Mouse (Mus musculus) gastrocnemius, postnatal 10 days (tissue): ENCODE data around the gene Gla. TPM values are rescaled to one million over a fixed set of nuclear protein-coding genes. Genes with fewer than 3 reads are reported as not detected.

ENCODE experiments used
- DNase-seq: peaks from one replicate; pipeline ENCODE4 v3.0.0; 2021; ENCODE audit warnings: mixed read lengths
- long read RNA-seq, 2 experiments: library from polyadenylated mRNA; stranded (forward); transcript quantifications; one replicate each; pipeline ENCODE4 v2.0.0; 2021
- total RNA-seq, 2 experiments: library from RNA; stranded (reverse); gene quantifications; 2 replicates each; pipeline ENCODE4 v1.2.3; 2021

Gene Gla
- 1 to 10 TPM; 2.0 to 2.5 TPM for total RNA-seq
- long read RNA-seq, experiment 1, partial matches to known transcripts = 0 of 1 reads
- long read RNA-seq, experiment 1, other reads (novel, unspliced or antisense) = 0 of 1 reads
- long read RNA-seq, experiment 2 = 0 reads

DNA sequence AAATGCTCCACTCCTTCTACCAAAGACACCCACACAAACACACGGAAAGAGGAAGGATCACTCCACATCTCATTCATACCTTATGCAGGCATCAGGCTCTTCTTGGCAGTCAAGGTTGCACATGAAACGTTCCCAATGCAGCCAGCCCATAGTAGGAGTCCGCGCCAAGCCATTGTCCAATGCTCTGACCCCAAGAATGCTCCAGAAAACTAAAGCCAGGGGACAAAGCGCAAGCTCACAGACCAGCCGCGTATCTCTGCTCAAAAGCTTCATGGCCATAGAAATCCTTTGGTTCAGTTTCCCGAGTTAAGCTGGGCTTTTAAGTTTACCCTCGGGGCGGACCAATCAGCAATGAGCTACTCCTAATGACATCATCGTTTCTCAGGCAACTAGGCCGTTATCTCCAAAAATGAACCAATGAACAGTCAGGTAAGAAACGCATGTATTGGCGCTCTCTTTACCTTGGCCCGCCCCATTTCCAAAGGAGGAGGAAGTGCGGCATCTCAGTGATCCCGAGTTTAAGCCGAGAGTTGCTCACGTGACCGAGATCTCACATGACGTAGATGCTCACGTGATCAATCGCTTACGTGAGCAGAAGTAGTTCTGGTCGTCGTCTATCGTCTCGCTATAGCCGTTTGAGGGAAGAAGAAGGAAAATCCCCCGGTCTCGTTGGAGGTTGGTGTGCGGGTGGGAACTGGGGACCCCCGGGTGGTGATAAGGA is at the start of gene Gla, which contains the start of gene Hnrnph2:
Gene Gla (minus strand): TSS at position 467 of the 721 bp plus-strand sequence.
Gene Hnrnph2 (plus strand): TSS at position 521 of the 721 bp plus-strand sequence.
- peak; percentile 77 for DNase-seq

- DNase-seq = peak; percentile 70
These were observed 47.2 kb upstream of the Gla start for GRCm38 (mm10) chrX:134648031-134648692.

- DNase-seq = no peak
These were observed 46.5 kb upstream of the Gla start for GRCm38 (mm10) chrX:134647421-134647820.

GRCm38 (mm10) chrX:134646338-134646737 is 45.4 kb upstream of the Gla start:
- no peak for DNase-seq

GRCm38 (mm10) chrX:134641000-134641760 is 40.3 kb upstream of the Gla start:
- no peak for DNase-seq

GRCm38 (mm10) chrX:134635860-134636259 is 34.9 kb upstream of the Gla start:
- DNase-seq = no peak

- no peak for DNase-seq
These were observed 34.2 kb upstream of the Gla start for GRCm38 (mm10) chrX:134635111-134635510.

- no peak for DNase-seq
These were observed 31.8 kb upstream of the Gla start for GRCm38 (mm10) chrX:134632710-134633109.

DNA sequence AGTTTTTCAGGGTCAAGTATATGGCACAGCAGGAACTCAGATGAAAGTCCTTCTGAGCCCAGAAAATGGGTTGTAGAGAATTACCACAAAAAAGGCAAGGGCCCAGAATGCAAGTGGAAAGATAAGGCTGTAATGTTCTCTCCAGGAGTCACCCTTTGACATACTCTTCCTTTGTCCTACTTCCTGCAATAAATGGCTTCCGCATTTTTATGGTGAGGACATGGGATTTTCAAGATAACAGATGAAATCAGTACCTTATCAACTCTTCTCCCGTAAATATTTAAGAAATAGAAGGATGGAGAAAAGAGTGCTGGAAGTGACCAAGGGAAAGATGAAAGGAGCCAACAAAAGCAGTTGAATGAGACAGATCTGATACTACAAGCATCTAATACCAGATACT is 27.3 kb upstream of the Gla start:
- DNase-seq = no peak

DNA sequence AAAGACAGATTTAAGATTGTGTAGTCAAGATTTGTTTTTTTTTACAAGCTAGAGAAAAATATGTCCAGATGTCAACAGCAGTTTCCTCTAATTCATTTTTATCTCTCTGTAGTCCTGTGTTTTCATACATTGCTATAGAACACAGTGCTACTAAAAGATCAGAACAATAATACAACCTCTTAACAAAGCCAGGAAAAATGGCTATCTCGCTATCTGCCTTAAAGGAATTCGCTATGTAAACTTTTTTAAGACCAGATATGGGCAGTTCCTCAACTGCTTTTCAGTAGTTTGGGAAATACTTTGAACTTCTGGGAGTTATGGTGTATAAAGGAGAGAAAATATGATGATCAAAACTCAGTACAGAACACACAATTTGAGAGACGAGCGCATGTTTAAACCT is 22.4 kb upstream of the Gla start:
- DNase-seq = no peak

GRCm38 (mm10) chrX:134621685-134622084 is 20.8 kb upstream of the Gla start:
- no peak for DNase-seq

DNA sequence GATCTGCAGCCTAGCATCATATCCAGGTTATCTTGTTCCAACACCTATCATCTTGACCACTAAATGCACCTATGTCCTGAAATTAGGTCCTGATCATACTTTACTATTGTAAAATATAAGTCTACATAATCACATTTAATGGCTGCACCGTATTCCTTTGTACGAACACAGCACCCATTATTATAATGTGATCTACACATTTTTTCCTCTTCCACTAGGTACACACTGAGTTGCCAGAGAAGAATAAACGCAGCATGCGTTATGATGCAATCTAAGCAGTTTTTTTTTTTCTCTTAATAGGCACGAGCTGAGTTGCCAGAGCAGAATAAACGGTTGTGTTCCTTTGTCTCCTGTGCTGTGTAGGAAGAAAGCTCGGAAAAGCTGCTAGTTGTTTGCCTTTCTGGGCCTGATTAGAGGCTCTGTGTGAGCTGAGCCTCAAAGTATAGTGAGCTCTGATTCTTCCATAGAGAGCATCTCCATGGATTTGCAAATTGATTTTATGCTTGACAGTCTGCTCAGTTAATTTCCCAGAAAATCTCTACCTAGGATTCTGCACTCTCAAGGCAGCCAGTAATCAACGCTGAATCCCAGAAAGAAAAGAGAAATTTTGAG is 19.4 kb upstream of the Gla start:
- DNase-seq = no peak

GRCm38 (mm10) chrX:134619695-134620094 is 18.8 kb upstream of the Gla start:
- DNase-seq = no peak

DNA sequence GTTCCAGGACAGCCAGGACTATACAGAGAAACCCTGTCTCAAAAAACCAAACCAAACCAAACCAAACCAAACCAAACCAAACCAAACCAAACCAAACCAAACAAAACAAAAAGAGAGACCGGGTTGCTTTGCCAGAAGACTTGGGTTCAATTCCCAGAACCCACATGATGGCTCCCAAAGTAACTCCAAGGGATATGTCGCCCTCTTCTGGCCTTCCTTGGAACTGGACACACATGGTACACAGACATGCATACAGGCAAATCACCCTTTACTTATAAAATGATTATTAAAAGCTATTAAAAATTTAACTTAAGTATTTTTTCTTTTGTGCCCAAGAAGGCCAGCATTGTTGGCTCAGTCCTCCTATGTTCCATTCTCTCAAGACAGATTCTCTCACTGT is 13.4 kb upstream of the Gla start:
- no peak for DNase-seq

- peak; percentile 30 for DNase-seq
These were observed 11.5 kb upstream of the Gla start for GRCm38 (mm10) chrX:134612285-134612959.

DNA sequence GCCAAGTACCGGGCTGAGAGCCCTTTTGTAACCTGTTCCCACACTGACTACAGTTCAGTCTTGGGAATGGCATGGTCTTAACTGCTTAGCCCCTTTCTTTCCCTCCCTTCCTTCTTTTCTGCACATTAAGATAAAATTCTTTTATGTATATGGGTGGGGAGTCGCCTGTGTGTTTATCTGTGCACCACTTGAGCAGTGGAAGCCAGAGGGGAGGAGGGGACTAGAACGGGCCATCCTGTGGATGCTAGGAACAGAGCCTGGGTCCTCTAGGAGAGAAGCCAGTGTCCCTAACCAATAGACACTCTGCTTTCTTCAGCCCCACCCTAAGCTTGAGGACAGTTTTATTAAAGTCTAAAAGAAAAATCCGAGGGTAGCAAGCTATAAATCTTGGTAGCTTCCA is 10.1 kb upstream of the Gla start:
- no peak for DNase-seq

DNA sequence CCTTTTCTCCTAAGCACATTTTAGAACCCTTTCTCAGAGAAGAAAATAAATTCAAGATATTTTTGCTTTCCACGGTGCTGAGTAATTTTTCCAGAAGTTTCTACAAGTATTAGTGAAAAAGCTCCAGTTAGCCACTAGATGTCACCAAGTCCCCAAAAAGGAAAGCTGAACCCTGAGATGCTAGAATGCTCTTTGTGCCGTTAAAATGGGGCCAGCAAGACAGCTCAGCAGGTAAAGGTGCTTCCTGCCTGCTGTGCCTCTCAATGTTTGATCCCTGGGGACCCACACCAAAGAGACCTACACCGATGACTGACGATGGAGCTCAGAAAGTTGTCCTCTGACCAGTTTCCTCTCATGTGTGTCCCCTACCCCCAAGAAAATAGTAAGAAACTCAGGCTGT is 8.5 kb upstream of the Gla start:
- DNase-seq = no peak

DNA sequence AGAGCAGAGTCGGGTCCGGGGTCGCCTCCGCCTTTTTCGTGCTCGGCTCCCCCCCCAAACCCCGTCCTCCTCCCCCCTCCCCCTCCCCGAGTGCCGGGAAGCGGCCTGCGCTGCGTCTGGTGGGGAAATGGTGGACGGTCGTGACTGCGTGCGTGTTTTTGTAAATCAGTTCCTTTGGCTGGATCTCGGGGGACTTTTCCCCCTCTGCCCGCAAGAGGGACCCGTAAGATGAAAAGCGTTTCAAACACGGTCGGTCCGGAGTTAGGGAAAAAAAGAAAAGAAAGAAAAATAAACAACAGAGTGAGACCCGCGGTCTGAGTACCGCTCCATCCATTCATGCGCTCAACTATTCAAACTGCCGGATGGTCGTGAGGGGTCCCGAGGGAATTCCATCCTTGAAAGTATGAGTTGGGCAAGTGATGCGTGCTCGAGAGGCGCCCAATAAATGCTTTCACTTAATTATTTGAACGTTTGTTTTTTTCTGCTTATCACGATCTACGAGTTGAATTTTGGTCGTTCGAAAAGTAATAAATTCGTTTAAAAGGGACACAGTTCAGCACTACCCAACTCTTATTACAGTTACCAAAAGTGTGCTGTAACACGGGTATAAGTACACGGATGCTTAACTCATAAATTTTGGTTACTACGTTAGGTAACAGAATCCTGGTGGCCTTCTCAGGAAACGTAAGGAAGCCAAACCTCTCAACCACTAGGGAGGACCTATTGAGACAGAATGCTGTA is 625 bp upstream of the Gla start:
- DNase-seq = no peak

DNA sequence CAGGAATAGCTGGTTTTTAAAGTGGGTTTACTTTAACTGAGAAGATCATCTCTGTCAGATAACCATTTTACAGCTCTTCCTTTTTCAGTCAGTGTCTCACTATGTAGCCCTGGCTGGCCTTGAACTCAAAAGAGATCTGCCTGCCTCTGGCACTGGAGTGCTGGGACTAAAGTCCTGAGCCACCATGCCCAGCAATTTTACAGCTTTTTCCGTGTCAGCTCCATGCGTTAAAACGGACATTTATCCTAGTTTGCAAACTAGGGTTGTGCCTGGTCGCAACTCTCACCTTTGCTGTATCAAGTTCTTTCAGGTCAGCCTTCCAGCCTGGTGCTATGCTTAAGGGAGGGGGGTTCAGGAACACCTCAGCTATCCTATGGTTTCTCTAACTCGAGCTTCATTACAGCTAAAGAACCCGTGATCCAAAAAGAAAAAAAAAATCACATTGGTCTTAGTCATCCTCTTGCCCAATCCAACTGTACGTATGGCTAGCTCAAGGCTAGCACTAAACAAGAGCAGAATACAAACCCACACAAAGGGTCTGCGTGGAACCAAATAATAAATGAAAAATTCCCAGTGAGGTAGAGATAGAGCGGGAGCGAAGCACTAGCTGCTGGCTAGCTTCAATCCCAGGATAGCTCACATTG is 881 bp downstream of the Gla start:
- DNase-seq = no peak

DNA sequence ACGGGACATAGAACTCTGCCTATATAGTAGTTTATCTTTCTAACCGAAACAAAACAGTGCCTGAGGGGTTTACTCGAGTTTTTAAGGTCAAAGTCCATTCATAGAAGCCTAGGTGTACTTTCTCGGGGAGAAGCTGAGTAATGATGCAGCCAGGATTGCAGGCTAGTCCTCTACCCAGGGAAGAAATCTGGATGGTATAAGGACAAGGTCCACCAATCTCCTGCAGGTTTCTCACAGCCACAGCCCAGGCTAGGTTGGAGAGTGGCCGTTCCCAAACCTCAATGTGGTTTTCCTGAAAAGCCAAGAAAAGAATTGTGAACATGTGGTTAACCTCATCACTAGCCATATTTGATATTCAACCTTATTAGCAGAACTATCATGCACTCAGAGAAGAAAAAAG is 11.1 kb downstream of the Gla start:
- no peak for DNase-seq

GRCm38 (mm10) chrX:134588997-134589396 is 11.9 kb downstream of the Gla start:
- no peak for DNase-seq
